Mouse (Mus musculus) layer of hippocampus, adult 6 months (tissue): ENCODE data around the gene Abcb11. TPM values are rescaled to one million over a fixed set of nuclear protein-coding genes. Genes with fewer than 3 reads are reported as not detected.

Experiments
- long read RNA-seq, 2 experiments: library from polyadenylated mRNA; unstranded; transcript quantifications; one replicate each; pipeline ENCODE4 v2.0.0; 2019 to 2020
- polyA plus RNA-seq: library from polyadenylated mRNA; unstranded; fragments of <200 nt; fragmentation: Nextera tagmentation; gene quantifications from 2 replicates; pipeline ENCODE4 v1.2.3, GENCODE M21; 2021

Gene Abcb11
- polyA plus RNA-seq = not detected in 2 replicates
- long read RNA-seq, experiment 1 = 0 reads
- long read RNA-seq, experiment 2 = 0 reads

GRCm38 (mm10) chr2:69342496-69343221 is at the start of gene Abcb11:
Gene Abcb11, minus strand, starts transcription at chr2:69342616.

GRCm38 (mm10) chr2:69380281-69380680 is 37.9 kb upstream of the Abcb11 start, which contains the start of gene Dhrs9:
Gene Dhrs9, plus strand, starts transcription at chr2:69380445.

GRCm38 (mm10) chr2:69210773-69211172 is 131.6 kb downstream of the Abcb11 start, which contains the start of gene G6pc2:
Gene G6pc2, plus strand, starts transcription at chr2:69211073.

GRCm38 (mm10) chr2:69205791-69206351 is 136.5 kb downstream of the Abcb11 start, which contains the start of gene Spc25:
Gene Spc25, minus strand, starts transcription at chr2:69206194.

Other genes with a start within 250 kb of the Abcb11 start
- gene Nostrin, start 206.8 kb downstream of the Abcb11 start, polyA plus RNA-seq = 1.7 and 2.3 TPM in 2 replicates
- 0.78 and 1.2 TPM in 2 replicates for gene Spc25, start 136.4 kb downstream of the Abcb11 start, polyA plus RNA-seq
- not detected in 2 replicates for gene G6pc2, start 131.5 kb downstream of the Abcb11 start, polyA plus RNA-seq
- not detected in 2 replicates for gene Dhrs9, start 37.8 kb upstream of the Abcb11 start, polyA plus RNA-seq
- gene Lrp2, start 243.4 kb upstream of the Abcb11 start, polyA plus RNA-seq = 0.06 and 0.16 TPM in 2 replicates